In genomic region chr13:38230177-38230821, GRCm38 (mm10) we compare ENCODE assay signal across 21 mouse cellular contexts. TPM values are rescaled to one million over a fixed set of nuclear protein-coding genes. Genes with fewer than 3 reads are reported as not detected.
DNase-seq lines count a peak whose midpoint lies in the region; ATAC-seq lines count a peak whose summit lies in the region.
"Had no signal": no experiment of that assay in that cellular context is flagged by ENCODE, and none has a peak within 500 bp of the region (broad histone marks: within the 10 kb centered on the region; RNA-seq: fewer than 3 reads in every experiment).

No protein-coding gene starts in this region.

- H3K4me1 ChIP-seq in heart, embryonic 10.5 days: no peaks in the 10 kb centered on the region
- no peaks in the 10 kb centered on the region for H3K4me1 ChIP-seq in heart, embryonic 11.5 days (ENCODE audit: control insufficient read depth, insufficient read depth, low read length)
- no peaks in the 10 kb centered on the region for H3K4me1 ChIP-seq in forebrain, embryonic 12.5 days
- H3K4me1 ChIP-seq in midbrain, embryonic 15.5 days: no peaks in the 10 kb centered on the region
- H3K4me1 ChIP-seq: embryonic facial prominence, embryonic 15.5 days; hindbrain, embryonic 13.5 days; liver, embryonic 13.5 days; neural tube, embryonic 15.5 days had no signal

- H3K4me3 ChIP-seq in heart, embryonic 10.5 days: no peak overlapping the region
- H3K4me3 ChIP-seq in heart, embryonic 11.5 days (ENCODE audit: low read depth, low read length): no peak overlapping the region
- H3K4me3 ChIP-seq in forebrain, embryonic 12.5 days (replicated peaks): no peak overlapping the region
- H3K4me3 ChIP-seq in midbrain, embryonic 15.5 days: no peak overlapping the region
- H3K4me3 ChIP-seq: embryonic facial prominence, embryonic 15.5 days; hindbrain, embryonic 13.5 days; left cerebral cortex, adult 2 months; liver, embryonic 13.5 days; neural tube, embryonic 15.5 days had no signal

- H3K9ac ChIP-seq in heart, embryonic 11.5 days (ENCODE audit: low read depth, low read length): no peak overlapping the region
- H3K9ac ChIP-seq in forebrain, embryonic 12.5 days: no peak overlapping the region
- no peak overlapping the region for H3K9ac ChIP-seq in midbrain, embryonic 15.5 days
- H3K9ac ChIP-seq: embryonic facial prominence, embryonic 15.5 days; hindbrain, embryonic 13.5 days; liver, embryonic 13.5 days; neural tube, embryonic 15.5 days had no signal

- WGBS in heart, embryonic 10.5 days: 65% methylated on average over 9 of the region's 9 CpGs
- WGBS in heart, embryonic 11.5 days (ENCODE audit: insufficient replicate concordance): 64% methylated on average over 9 of the region's 9 CpGs
- 56% methylated on average over 9 of the region's 9 CpGs for WGBS in forebrain, embryonic 12.5 days
- WGBS in midbrain, embryonic 15.5 days: 65% methylated on average over 9 of the region's 9 CpGs

- H3K36me3 ChIP-seq in heart, embryonic 10.5 days: peaks cover 36% of the 10 kb centered on the region
- H3K36me3 ChIP-seq in heart, embryonic 11.5 days (ENCODE audit: control insufficient read depth, insufficient read depth, low read length): peaks cover 13% of the 10 kb centered on the region; the same call in 1 of the 2 replicates
- H3K36me3 ChIP-seq in forebrain, embryonic 12.5 days (replicated peaks): peaks cover 28% of the 10 kb centered on the region
- peaks cover 20% of the 10 kb centered on the region; the same call in 1 of the 2 replicates for H3K36me3 ChIP-seq in midbrain, embryonic 15.5 days (replicated peaks)

- peak; percentile 59 for DNase-seq in heart, embryonic 10.5 days (ENCODE audit: low spot score)
- DNase-seq in lung, postnatal 10 days: peak; percentile 40
- DNase-seq in lung, postnatal 25 days (ENCODE audit: low spot score): no peak
- DNase-seq in c-Kit-positive CD71-positive TER-119-positive erythroid progenitor cells, embryonic 14.5 days (ENCODE audit: low spot score): no peak
- DNase-seq in thymus, postnatal 4 days: no peak
- DNase-seq: cerebellum, adult 9-10 months; gastrocnemius, postnatal 36 days; heart, postnatal 36 days; kidney, adult 8-10 months; kidney, postnatal 10 days; liver, embryonic 13.5 days; right cerebral cortex, adult 18-20 months; right cerebral cortex, postnatal 4 days; thymus, adult 2 months had no signal

- H3K4me2 ChIP-seq in heart, embryonic 11.5 days: no peak overlapping the region
- H3K4me2 ChIP-seq in forebrain, embryonic 12.5 days: no peak overlapping the region
- H3K4me2 ChIP-seq in midbrain, embryonic 15.5 days: no peak overlapping the region
- H3K4me2 ChIP-seq: embryonic facial prominence, embryonic 15.5 days; hindbrain, embryonic 13.5 days; liver, embryonic 13.5 days; neural tube, embryonic 15.5 days had no signal

- H3K9me3 ChIP-seq in heart, embryonic 10.5 days: no peaks in the 10 kb centered on the region
- H3K9me3 ChIP-seq in heart, embryonic 11.5 days (replicated peaks; ENCODE audit: control insufficient read depth, low read length): no peaks in the 10 kb centered on the region
- H3K9me3 ChIP-seq in forebrain, embryonic 12.5 days: 0 out of 2 replicates have a peak, but pooled peaks cover 3% of the 10 kb centered on the region
- H3K9me3 ChIP-seq in midbrain, embryonic 15.5 days: no peaks in the 10 kb centered on the region
- H3K9me3 ChIP-seq: embryonic facial prominence, embryonic 15.5 days; hindbrain, embryonic 13.5 days; neural tube, embryonic 15.5 days had no signal

- H3K27ac ChIP-seq in heart, embryonic 10.5 days: no peak overlapping the region
- no peak overlapping the region for H3K27ac ChIP-seq in heart, embryonic 11.5 days (ENCODE audit: low read depth, low read length)
- peak overlapping the region; percentile 14; the same call in 1 of the 2 replicates for H3K27ac ChIP-seq in forebrain, embryonic 12.5 days
- H3K27ac ChIP-seq in midbrain, embryonic 15.5 days: no peak overlapping the region
- H3K27ac ChIP-seq: embryonic facial prominence, embryonic 15.5 days; hindbrain, embryonic 13.5 days; left cerebral cortex, adult 2 months; liver, embryonic 13.5 days; neural tube, embryonic 15.5 days had no signal

- no peaks in the 10 kb centered on the region for H3K27me3 ChIP-seq in heart, embryonic 10.5 days (ENCODE audit: insufficient read depth, poor library complexity, severe bottlenecking)
- H3K27me3 ChIP-seq in heart, embryonic 11.5 days (ENCODE audit: control insufficient read depth, insufficient read depth, low read length): no peaks in the 10 kb centered on the region
- H3K27me3 ChIP-seq in forebrain, embryonic 12.5 days: no peaks in the 10 kb centered on the region
- no peaks in the 10 kb centered on the region for H3K27me3 ChIP-seq in midbrain, embryonic 15.5 days (replicated peaks)
- H3K27me3 ChIP-seq: embryonic facial prominence, embryonic 15.5 days; hindbrain, embryonic 13.5 days; liver, embryonic 13.5 days; neural tube, embryonic 15.5 days had no signal

- no peak for ATAC-seq in heart, embryonic 11.5 days (replicated peaks; ENCODE audit: insufficient number of reproducible peaks, low FRiP score, low TSS enrichment)
- ATAC-seq in forebrain, embryonic 12.5 days (ENCODE audit: low FRiP score): no peak
- peak; percentile 73 for ATAC-seq in midbrain, embryonic 15.5 days (replicated peaks)

RNA-seq across cellular contexts. Expression of gene Snrnp48, which starts 25.6 kb away (rescaled TPM):
- polyA plus RNA-seq in heart, embryonic 10.5 days (2016; fragmentation: Nextera tagmentation; extraction: Ambion mirVana): 29.7 and 34.1 TPM in 2 replicates
- 27.3 and 27.7 TPM in 2 replicates for polyA plus RNA-seq in heart, embryonic 11.5 days (2014; fragmentation: Nextera tagmentation; extraction: Ambion mirVana)
- 38.5 and 41.9 TPM in 2 replicates for polyA plus RNA-seq in forebrain, embryonic 12.5 days (2016; fragmentation: Nextera tagmentation; extraction: Ambion mirVana)
- polyA plus RNA-seq in midbrain, embryonic 15.5 days (2015; fragmentation: Nextera tagmentation; extraction: Ambion mirVana): 27.6 and 29.4 TPM in 2 replicates

Comparison
In these comparisons a context has a peak if more than half of its experiments do, and no peak if none do; other contexts are left out.
1. DNase-seq: peak in heart, embryonic 10.5 days (single experiment) and lung, postnatal 10 days (single experiment); none in lung, postnatal 25 days (single experiment), c-Kit-positive CD71-positive TER-119-positive erythroid progenitor cells, embryonic 14.5 days (single experiment) and thymus, postnatal 4 days (single experiment).